Mouse (Mus musculus) embryo, embryonic 10 days (tissue): ENCODE data around the gene Vmn1r5.
A peak's percentile ranks its signal among the peaks of the same experiment; 100 is the strongest.
"Not testable (repeated sequence)": the region's sequence is repeated elsewhere in the genome, so short reads cannot be mapped to it uniquely, and the experiment has no call there.

Source experiments
- DNase-seq: peaks from one replicate; pipeline ENCODE4 v3.0.0-alpha.2; 2015; ENCODE audit warnings: low spot score

The Vmn1r5 gene

DNA sequence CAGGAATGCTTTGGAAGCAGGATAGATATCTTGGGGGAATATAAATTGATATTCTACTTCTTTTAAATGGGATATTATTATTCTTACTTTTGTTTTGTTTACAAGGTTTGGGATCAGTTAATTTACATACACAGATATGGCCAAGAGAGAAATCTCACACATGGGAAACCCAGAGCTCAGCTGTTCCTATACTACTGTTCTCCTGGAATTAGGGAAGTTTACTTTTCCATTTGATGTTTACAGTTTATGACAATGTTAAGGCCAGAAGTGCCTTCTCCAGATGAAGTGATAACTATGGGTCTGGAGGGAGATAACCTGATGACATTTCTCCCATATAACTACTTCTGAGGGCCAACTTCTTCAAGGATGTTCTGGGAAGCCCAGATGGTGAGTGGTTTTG, at the start of gene Vmn1r5:
Gene Vmn1r5 (plus strand): TSS at position 301 of the 400 bp plus-strand sequence.
- DNase-seq = no peak

DNA sequence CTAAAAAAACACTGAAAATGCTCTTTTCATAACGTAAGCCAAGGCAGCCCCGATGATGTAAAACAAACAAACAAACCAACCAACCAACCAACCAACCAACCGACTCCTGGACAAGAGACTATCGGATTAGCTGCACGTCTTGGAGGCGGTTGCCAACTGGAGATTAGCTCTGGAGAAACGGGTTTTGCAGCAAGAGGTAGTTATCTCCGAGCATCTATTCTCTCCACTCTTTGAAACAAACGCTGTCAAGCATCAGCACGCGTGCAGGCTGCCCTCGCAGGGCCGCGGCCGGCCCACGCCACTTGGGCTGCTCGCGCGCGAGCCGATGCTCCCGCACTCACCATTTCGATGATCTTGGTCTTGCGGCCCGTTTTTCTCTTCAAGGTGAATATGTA, 46.7 kb upstream of the Vmn1r5 start:
- DNase-seq = peak; percentile 59

DNA sequence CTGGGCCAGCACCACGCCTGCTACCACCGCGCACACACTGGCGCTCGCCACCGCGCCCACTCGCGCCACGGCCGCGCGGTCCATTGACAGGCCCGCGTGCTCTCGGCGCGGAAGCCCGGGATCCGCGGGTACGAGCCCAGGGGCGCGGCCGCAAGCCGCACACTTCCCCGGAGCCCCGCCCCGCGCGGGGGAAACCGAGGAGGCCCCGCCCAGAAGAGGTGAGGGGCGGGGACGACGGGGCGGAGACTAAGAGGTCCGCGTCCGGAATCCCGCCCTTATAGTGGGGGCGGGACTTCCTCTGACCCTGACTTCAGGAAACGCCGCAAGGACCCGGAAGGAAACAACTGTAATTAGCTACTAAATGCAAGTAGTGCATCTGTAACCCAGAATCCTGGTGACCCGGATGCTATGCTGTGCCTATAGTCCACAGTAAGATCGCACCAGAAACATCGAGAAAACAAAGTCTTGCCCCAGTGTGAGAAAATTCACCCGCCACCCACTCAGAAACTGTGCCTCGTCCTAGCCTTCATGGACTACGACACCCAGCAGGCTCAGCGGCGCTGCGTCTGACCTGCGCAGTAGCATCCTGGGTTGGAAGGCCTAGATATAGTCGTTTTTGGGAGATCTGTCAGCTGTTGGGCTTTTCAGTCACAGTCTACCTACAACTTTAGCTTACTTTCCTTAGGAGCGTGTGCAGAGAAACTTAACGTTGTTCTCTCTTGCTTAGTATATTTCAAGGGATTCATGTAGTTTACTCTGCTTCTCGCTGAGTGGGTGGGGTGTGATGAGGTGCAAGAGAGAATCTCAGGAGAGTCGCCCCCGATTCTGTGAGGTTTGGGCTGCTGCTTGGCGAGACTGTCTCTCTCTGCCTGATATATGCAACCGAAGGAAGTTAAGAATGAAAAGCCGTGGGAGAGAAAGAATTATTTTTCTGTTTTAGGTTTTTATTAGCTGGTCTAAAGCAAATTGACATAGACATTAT, 46.1 kb upstream of the Vmn1r5 start, which contains the start of the genes Nt5c3 and Vmn1r4:
Gene Nt5c3 (minus strand): TSS at position 207 of the 982 bp plus-strand sequence.
Gene Vmn1r4 (plus strand): TSS at position 290 of the 982 bp plus-strand sequence.
- DNase-seq = peak; percentile 92

DNA sequence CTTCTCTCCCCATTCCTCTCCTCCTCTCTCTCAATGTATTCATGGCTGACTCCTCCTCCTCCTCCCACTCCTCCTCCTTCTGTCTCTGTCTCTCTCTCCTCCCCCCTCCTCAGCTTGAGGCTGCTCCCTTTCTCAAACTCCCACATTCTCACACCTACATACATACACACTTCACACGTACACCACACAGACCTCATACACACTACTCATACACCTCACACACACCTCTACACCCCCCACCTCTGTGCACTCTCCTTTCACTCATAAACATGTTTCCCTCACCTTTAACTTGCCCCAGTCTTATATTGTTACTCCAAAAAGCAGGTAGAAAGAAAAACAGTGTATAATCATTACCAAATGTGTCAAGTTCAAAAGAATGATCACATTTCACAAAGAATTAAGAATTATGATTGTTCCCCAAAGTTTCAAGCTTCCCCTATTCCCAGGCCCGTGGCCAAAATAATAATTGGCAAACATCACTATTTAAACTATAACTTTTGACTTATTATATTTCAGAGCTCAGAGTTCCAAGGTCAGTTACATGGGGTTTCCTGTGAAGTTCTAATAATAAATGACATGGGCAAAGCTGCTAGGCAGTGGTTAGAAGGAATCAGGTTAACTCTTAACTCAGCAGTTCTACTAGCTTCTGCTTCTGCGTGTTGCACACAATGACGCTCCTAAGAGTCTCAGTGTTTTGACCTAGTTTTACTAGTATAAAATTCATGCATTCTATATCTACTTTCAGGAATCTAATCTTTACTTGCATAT, 38.2 kb upstream of the Vmn1r5 start:
- DNase-seq = no peak

DNA sequence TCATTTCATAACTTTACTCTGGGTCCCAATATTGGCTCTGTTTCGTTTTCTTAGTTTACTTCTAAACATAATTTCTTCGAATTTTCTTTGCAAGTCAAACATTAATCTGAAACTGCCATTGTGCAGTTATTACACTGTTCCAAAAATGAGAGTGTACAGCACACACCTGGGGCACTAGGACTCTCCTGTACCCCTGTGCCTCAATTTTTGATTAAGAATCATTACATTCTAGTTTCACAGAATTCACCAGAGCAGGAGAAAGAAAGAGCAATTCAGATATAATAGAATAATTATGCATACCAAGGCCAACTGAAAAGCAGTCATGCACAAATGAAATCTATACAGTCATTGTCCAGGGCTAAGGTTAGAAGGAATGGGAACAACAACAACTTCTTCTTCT, 37.6 kb upstream of the Vmn1r5 start:
- DNase-seq = no peak

- no peak for DNase-seq
Measured at GRCm38 (mm10) chr6:56934366-56934765, 35.7 kb upstream of the Vmn1r5 start.

GRCm38 (mm10) chr6:56956436-56956835, 13.6 kb upstream of the Vmn1r5 start:
- no peak for DNase-seq

DNA sequence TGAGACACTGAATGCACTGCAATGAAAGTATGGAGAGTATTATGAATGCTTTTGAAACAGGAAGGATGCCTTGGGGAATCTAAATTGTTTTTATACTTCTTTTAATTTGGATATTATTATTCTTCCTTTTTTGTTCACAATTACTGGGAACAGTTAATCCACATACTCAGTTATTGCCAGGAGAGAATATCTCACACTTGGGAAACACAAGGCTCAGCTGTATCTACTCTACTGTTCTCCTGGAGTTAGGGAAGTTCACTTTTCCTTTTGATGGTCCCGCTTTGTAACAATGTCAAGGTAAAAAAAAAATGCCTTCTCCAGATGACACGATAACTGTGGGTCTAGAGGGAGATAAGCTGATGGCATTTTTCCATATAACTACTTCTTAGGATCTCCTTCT, 26.9 kb downstream of the Vmn1r5 start, which contains the start of gene Vmn1r6:
Gene Vmn1r6 (plus strand): TSS at position 301 of the 400 bp plus-strand sequence.
- DNase-seq = no peak

DNA sequence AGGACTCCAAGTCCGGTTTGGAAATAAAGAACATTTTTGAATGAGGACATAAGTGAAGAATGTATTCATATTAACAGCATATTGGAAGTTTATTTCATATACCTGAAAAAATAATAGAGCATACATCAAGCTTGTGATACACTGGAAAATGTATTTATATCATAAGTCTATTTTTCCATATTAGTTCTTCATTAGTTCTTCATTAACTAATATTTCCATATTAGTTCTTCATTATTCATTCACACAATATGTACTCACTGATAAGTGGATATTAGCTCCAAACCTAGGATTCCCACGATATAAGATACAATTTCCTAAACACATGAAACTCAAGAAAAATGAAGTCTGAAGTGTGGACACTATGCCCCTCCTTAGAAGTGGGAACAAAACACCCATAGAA, 55.2 kb downstream of the Vmn1r5 start, which contains the start of gene Vmn1r7:
Gene Vmn1r7 (minus strand): TSS at position 101 of the 400 bp plus-strand sequence.
- DNase-seq = not testable (repeated sequence)

DNA sequence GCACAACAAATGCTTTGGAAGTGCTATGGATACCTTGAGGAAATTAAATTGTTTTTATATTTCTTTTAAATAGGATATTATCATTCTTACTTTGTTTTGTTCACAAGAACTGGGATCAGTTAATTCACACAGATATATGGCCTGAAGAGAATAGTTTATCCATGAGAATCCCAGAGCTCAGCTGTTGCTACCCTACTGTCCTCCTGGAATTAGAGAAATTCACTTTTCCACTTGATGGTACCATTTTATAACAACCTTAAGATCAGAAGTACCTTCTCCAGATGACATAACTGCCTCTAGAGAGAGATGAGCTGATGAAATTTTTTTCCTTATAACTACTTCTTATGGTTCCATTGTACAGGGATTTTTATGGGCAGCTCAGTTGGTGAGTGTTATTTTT, 61.9 kb downstream of the Vmn1r5 start, which contains the start of gene Vmn1r8:
Gene Vmn1r8 (plus strand): TSS at position 301 of the 400 bp plus-strand sequence.
- DNase-seq = no peak

- no peak for DNase-seq
Measured at GRCm38 (mm10) chr6:57034674-57035073, 64.6 kb downstream of the Vmn1r5 start.
